Mouse (Mus musculus) bone marrow macrophage, adult 2 months (primary cell): ENCODE measurements around the gene Cstad. TPM values are rescaled to one million over a fixed set of nuclear protein-coding genes. Genes with fewer than 3 reads are reported as not detected.

Experiments used
- H3K27ac ChIP-seq: 2 replicates; pipeline ENCODE4 v1.5.1; 2012; ENCODE audit warnings: low read depth, low read length; ENCODE audit not compliant: insufficient read depth
- H3K4me1 ChIP-seq: 2 replicates; pipeline ENCODE4 v1.6.1; 2012; ENCODE audit warnings: low read length; ENCODE audit not compliant: control insufficient read depth, insufficient read depth
- H3K4me3 ChIP-seq: 2 replicates; pipeline ENCODE4 v1.5.1; 2012; ENCODE audit warnings: mild to moderate bottlenecking, low read length, moderate library complexity; ENCODE audit not compliant: insufficient read depth
- CTCF ChIP-seq: IDR thresholded peaks from 2 replicates; pipeline ENCODE4 v1.5.1; 2012; ENCODE audit warnings: low read depth, mild to moderate bottlenecking, low read length, moderate library complexity
- POLR2A ChIP-seq: IDR thresholded peaks from 2 replicates; pipeline ENCODE4 v1.6.1; 2012; ENCODE audit warnings: mild to moderate bottlenecking, low read depth, low read length, borderline replicate concordance
- polyA plus RNA-seq: library from polyadenylated mRNA; stranded (reverse); fragments of >200 nt; gene quantifications from 2 replicates; pipeline ENCODE4 v1.2.4, GENCODE M21; 2012; ENCODE audit not compliant: missing spikeins, insufficient read depth, insufficient read length

Cstad gene
- polyA plus RNA-seq, 1 experiment: 0.87 TPM

GRCm38 (mm10) chr2:30628374-30628773 is 33.5 kb downstream of the Cstad start:
- Histone ChIP-seq H3K4me1 (peaks cover 17% of the 10 kb centered on the region), H3K27ac (no peak overlapping the region), H3K4me3 (no peak overlapping the region)
- TF ChIP-seq POLR2A (no peak), CTCF (no peak)

GRCm38 (mm10) chr2:30629038-30629761 is 34.4 kb downstream of the Cstad start:
- Histone ChIP-seq H3K4me3 (no peak overlapping the region), H3K27ac (no peak overlapping the region), H3K4me1 (peaks cover 13% of the 10 kb centered on the region)
- TF ChIP-seq POLR2A (no peak), CTCF (no peak)

- peaks cover 13% of the 10 kb centered on the region for H3K4me1 ChIP-seq
- H3K4me3 ChIP-seq: no peak overlapping the region
- TF ChIP-seq CTCF (no peak), POLR2A (no peak)
- no peak overlapping the region for H3K27ac ChIP-seq
These were observed 35.0 kb downstream of the Cstad start for GRCm38 (mm10) chr2:30629860-30630259.

- Histone ChIP-seq H3K27ac (no peak overlapping the region), H3K4me3 (no peak overlapping the region), H3K4me1 (peaks cover 12% of the 10 kb centered on the region)
- TF ChIP-seq CTCF (no peak), POLR2A (no peak)
These were observed 41.4 kb downstream of the Cstad start for GRCm38 (mm10) chr2:30636266-30636671.

GRCm38 (mm10) chr2:30637991-30638390 is 43.2 kb downstream of the Cstad start:
- TF ChIP-seq POLR2A (no peak), CTCF (no peak)
- Histone ChIP-seq H3K4me3 (no peak overlapping the region), H3K4me1 (peaks cover 12% of the 10 kb centered on the region), H3K27ac (no peak overlapping the region)

GRCm38 (mm10) chr2:30640021-30640481 is 45.2 kb downstream of the Cstad start:
- Histone ChIP-seq H3K4me3 (no peak overlapping the region), H3K4me1 (peaks cover 12% of the 10 kb centered on the region), H3K27ac (no peak overlapping the region)
- TF ChIP-seq POLR2A: no peak
- no peak for TF ChIP-seq CTCF

- no peak overlapping the region for H3K4me3 ChIP-seq
- peaks cover 6% of the 10 kb centered on the region; the same call in 1 of the 2 replicates for H3K4me1 ChIP-seq
- no peak overlapping the region for H3K27ac ChIP-seq
- TF ChIP-seq POLR2A: no peak
These were observed 48.0 kb downstream of the Cstad start for GRCm38 (mm10) chr2:30642810-30643209.

GRCm38 (mm10) chr2:30643422-30643821 is 48.6 kb downstream of the Cstad start:
- TF ChIP-seq POLR2A: no peak
- Histone ChIP-seq H3K27ac (no peak overlapping the region), H3K4me3 (no peak overlapping the region), H3K4me1 (peaks cover 6% of the 10 kb centered on the region; the same call in 1 of the 2 replicates)

- TF ChIP-seq POLR2A (no peak), CTCF (no peak)
- Histone ChIP-seq H3K4me3 (no peak overlapping the region), H3K4me1 (no peaks in the 10 kb centered on the region), H3K27ac (no peak overlapping the region)
These were observed 52.0 kb downstream of the Cstad start for GRCm38 (mm10) chr2:30646833-30647232.

DNA sequence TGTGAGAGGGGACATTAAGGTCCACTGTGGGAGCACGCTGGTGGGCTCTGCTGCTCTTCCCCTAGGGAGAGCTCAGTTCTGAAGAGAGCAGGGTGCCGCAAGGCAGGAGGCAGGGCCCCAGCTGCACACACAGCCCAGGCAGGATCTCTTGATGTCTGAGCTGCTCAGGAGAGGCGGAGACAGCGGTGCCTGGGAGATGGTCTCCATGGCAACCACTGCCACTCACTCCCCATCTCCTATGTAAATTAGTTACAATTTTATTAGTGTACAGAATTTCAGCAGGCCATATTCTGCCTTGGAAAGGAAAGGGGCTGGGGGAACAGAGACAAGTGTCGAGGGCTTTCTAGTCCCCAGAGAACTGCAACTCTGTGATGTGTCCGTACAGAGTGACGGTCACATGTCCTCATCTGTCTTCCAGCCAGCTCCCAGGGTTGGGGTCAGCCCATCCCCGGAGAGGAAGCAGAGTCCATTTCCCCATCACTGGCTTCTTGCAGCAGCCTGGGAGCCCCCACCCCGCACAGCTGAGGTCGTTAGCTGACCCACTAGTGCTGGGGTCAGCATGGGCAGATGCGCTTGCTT is 52.6 kb downstream of the Cstad start:
- no peaks in the 10 kb centered on the region for H3K4me1 ChIP-seq

More for the DNA sequence above, 52.6 kb downstream of the Cstad start:
- no peak overlapping the region for H3K4me3 ChIP-seq
- no peak for TF ChIP-seq POLR2A
- TF ChIP-seq CTCF: no peak
- H3K27ac ChIP-seq: no peak overlapping the region
